10 mouse cellular contexts compared by ENCODE assay signal in the genomic region with DNA sequence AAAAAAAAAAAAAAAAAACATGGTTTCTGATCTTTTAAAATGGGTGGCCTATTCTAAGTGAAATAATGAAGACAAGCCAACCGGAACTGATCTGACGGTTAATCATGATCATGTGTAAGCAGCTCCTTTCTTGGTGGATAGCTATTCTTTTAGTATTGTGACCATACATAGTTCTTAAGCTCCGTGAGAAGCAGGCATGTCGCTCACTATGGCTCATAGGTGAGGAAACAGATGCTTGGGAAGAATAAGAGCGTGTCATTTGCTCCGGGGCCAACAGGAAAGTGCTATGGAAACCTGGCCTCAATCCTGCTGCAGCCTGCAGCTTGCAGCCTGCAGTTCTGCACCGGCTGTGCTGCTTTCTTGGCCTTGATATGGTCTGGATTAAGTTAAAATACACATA. TPM values are rescaled to one million over a fixed set of nuclear protein-coding genes. Genes with fewer than 3 reads are reported as not detected.
DNase-seq lines count a peak whose midpoint lies in the region; ATAC-seq and TF ChIP-seq lines count a peak whose summit lies in the region.
"Had no signal": no experiment of that assay in that cellular context is flagged by ENCODE, and none has a peak within 500 bp of the region (broad histone marks: within the 10 kb centered on the region; RNA-seq: fewer than 3 reads in every experiment).

No protein-coding gene starts in this region.

- no peaks in the 10 kb centered on the region for H3K27me3 ChIP-seq in intestine, embryonic 15.5 days (replicated peaks)
- no peaks in the 10 kb centered on the region for H3K27me3 ChIP-seq in intestine, postnatal 0 days (replicated peaks; ENCODE audit: control insufficient read depth, insufficient read depth, low read length)
- H3K27me3 ChIP-seq in MEL (ENCODE audit: control insufficient read depth in 1 of 2, insufficient read depth in 2 of 2, low read length in 2 of 2): no peaks in the 10 kb centered on the region
- no peaks in the 10 kb centered on the region for H3K27me3 ChIP-seq in forebrain, embryonic 12.5 days
- H3K27me3 ChIP-seq: Patski had no signal

- DNase-seq in CD4-positive, CD25-positive, alpha-beta regulatory T cell, adult 2 months (ENCODE audit: low read depth, low spot score): peak; percentile 46
- peak; percentile 16 for DNase-seq in MEL (ENCODE audit: low read depth, low spot score)
- DNase-seq in spleen, postnatal 4 days (ENCODE audit: low spot score in 2 of 2): no peak
- DNase-seq in kidney, postnatal 36 days: no peak
- DNase-seq: kidney, adult 11 months had no signal

- H3K9ac ChIP-seq in intestine, embryonic 15.5 days: no peak overlapping the region
- H3K9ac ChIP-seq in intestine, postnatal 0 days (ENCODE audit: low read depth, low read length): no peak overlapping the region
- no peak overlapping the region for H3K9ac ChIP-seq in MEL (ENCODE audit: control insufficient read depth, low read depth, low read length, poor library complexity, severe bottlenecking)
- no peak overlapping the region for H3K9ac ChIP-seq in forebrain, embryonic 12.5 days

- peaks cover 74% of the 10 kb centered on the region for H3K79me2 ChIP-seq in MEL (ENCODE audit: control insufficient read depth, insufficient read depth, low read length, poor library complexity)

- no peak for TF ChIP-seq CTCF in intestine, postnatal 0 days (IDR thresholded peaks at IDR 0.05; ENCODE audit: low read depth)
- TF ChIP-seq CTCF in MEL (IDR thresholded peaks at IDR 0.05 in 2 of 3, conservative IDR thresholded peaks at IDR 0.05 in 1 of 3; ENCODE audit: control insufficient read depth in 1 of 3, insufficient read depth in 1 of 3, low read depth in 2 of 3, low read length in 3 of 3, poor library complexity in 1 of 3, severe bottlenecking in 1 of 3): no peak

- H3K27ac ChIP-seq in intestine, embryonic 15.5 days: no peak overlapping the region
- H3K27ac ChIP-seq in intestine, postnatal 0 days (ENCODE audit: low read depth, low read length): no peak overlapping the region
- no peak overlapping the region for H3K27ac ChIP-seq in MEL (ENCODE audit: control insufficient read depth, low read depth, low read length)
- H3K27ac ChIP-seq in forebrain, embryonic 12.5 days: 0 out of 2 replicates have a peak overlapping the region, but pooled peaks have one; percentile 19

- no peak for TF ChIP-seq POLR2A in MEL (IDR thresholded peaks at IDR 0.05; ENCODE audit: control insufficient read depth in 1 of 2, insufficient read depth in 1 of 2, low read depth in 1 of 2, low read length in 2 of 2, poor library complexity in 1 of 2)

- H3K4me1 ChIP-seq in intestine, embryonic 15.5 days (replicated peaks): peaks cover 15% of the 10 kb centered on the region
- 0 out of 2 replicates have a peak, but pooled peaks cover 7% of the 10 kb centered on the region for H3K4me1 ChIP-seq in intestine, postnatal 0 days (replicated peaks; ENCODE audit: control insufficient read depth, insufficient read depth, low read length)
- peaks cover 17 to 39% of the 10 kb centered on the region in 2 experiments for H3K4me1 ChIP-seq in MEL (ENCODE audit: control insufficient read depth in 1 of 2, insufficient read depth in 2 of 2, low read length in 2 of 2)
- peaks cover 17% of the 10 kb centered on the region for H3K4me1 ChIP-seq in forebrain, embryonic 12.5 days

- no peak overlapping the region for H3K4me3 ChIP-seq in intestine, embryonic 15.5 days (replicated peaks)
- no peak overlapping the region for H3K4me3 ChIP-seq in intestine, postnatal 0 days (ENCODE audit: low read depth, low read length)
- H3K4me3 ChIP-seq in MEL (ENCODE audit: control insufficient read depth in 1 of 2, insufficient read depth in 1 of 2, low read depth in 2 of 2, low read length in 2 of 2): no peak overlapping the region
- H3K4me3 ChIP-seq in forebrain, embryonic 12.5 days (replicated peaks): no peak overlapping the region

- H3K4me2 ChIP-seq in intestine, embryonic 15.5 days (replicated peaks): no peak overlapping the region
- H3K4me2 ChIP-seq in intestine, postnatal 0 days (replicated peaks; ENCODE audit: low read depth): no peak overlapping the region
- no peak overlapping the region; the same call in 1 of the 2 replicates for H3K4me2 ChIP-seq in forebrain, embryonic 12.5 days

- ATAC-seq in intestine, embryonic 15.5 days: 0 out of 2 replicates have a peak, but pooled peaks have one; percentile 24
- no peak for ATAC-seq in intestine, postnatal 0 days
- peak; percentile 77; the same call in 1 of the 2 replicates for ATAC-seq in forebrain, embryonic 12.5 days (ENCODE audit: low FRiP score)
- no peak for ATAC-seq in megakaryocyte progenitor cell, adult 5-6 weeks (replicated peaks; ENCODE audit: poor library complexity)
- ATAC-seq: Patski had no signal

- 63% methylated on average over 7 of the region's 7 CpGs for WGBS in intestine, embryonic 15.5 days
- 58% methylated on average over 7 of the region's 7 CpGs for WGBS in intestine, postnatal 0 days
- 8% methylated on average over 7 of the region's 7 CpGs for WGBS in forebrain, embryonic 12.5 days

- no peak for TF ChIP-seq EP300 in MEL (IDR thresholded peaks at IDR 0.05; ENCODE audit: low read depth in 1 of 2, low read length in 2 of 2)

- no peak for TF ChIP-seq RAD21 in MEL (IDR thresholded peaks at IDR 0.05; ENCODE audit: low read depth, low read length)

- H3K9me3 ChIP-seq in intestine, embryonic 15.5 days: no peaks in the 10 kb centered on the region
- no peaks in the 10 kb centered on the region for H3K9me3 ChIP-seq in intestine, postnatal 0 days (ENCODE audit: control insufficient read depth)
- H3K9me3 ChIP-seq in MEL (replicated peaks; ENCODE audit: insufficient read depth, low read length): no peaks in the 10 kb centered on the region
- H3K9me3 ChIP-seq in forebrain, embryonic 12.5 days: no peaks in the 10 kb centered on the region

- H3K36me3 ChIP-seq in intestine, embryonic 15.5 days: no peaks in the 10 kb centered on the region
- no peaks in the 10 kb centered on the region for H3K36me3 ChIP-seq in intestine, postnatal 0 days (ENCODE audit: control insufficient read depth, insufficient read depth)
- peaks cover 45 to 64% of the 10 kb centered on the region in 2 experiments for H3K36me3 ChIP-seq in MEL (ENCODE audit: control insufficient read depth in 1 of 2, insufficient read depth in 2 of 2, low read length in 2 of 2)
- no peaks in the 10 kb centered on the region for H3K36me3 ChIP-seq in forebrain, embryonic 12.5 days (replicated peaks)

TF ChIP-seq in MEL, 35 proteins besides CTCF, POLR2A, EP300 and RAD21:
- TF ChIP-seq HCFC1 (IDR thresholded peaks at IDR 0.05; ENCODE audit: low read depth, low read length): no peak
- peak; percentile 58 for TF ChIP-seq ZNF384 (IDR thresholded peaks at IDR 0.05; ENCODE audit: low read depth, low read length)
TF ChIP-seq in MEL: peak in this region for 1.

RNA-seq across cellular contexts. Expression of a gene that starts 40.7 kb away (rescaled TPM):
- 107 and 119 TPM in 2 replicates for polyA plus RNA-seq in intestine, embryonic 15.5 days (2015; fragmentation: Nextera tagmentation; extraction: Ambion mirVana)
- polyA plus RNA-seq in intestine, postnatal 0 days (2015; fragmentation: Nextera tagmentation; extraction: Ambion mirVana): 54.6 and 55.5 TPM in 2 replicates
- total RNA-seq in MEL (2012; rRNA removed): 323 and 341 TPM in 2 replicates
- 100 to 1,000 TPM; 250 to 371 TPM for polyA plus RNA-seq in MEL (2012; ENCODE audit: insufficient read depth in 1 of 2, insufficient read length in 2 of 2, low read depth in 1 of 2, low replicate concordance in 2 of 2, missing spikeins in 1 of 2)
- polyA plus RNA-seq in forebrain, embryonic 12.5 days (2016; fragmentation: Nextera tagmentation; extraction: Ambion mirVana): 37.3 and 39.9 TPM in 2 replicates
- total RNA-seq in megakaryocyte progenitor cell, adult 5-6 weeks (2015): 542 and 611 TPM in 2 replicates
- 545 and 581 TPM in 2 replicates for total RNA-seq in megakaryocyte progenitor cell, adult 5-6 weeks (2017)

Comparison
In these comparisons a context has a peak if more than half of its experiments do, and no peak if none do; other contexts are left out.
1. ATAC-seq: peak in intestine, embryonic 15.5 days (single experiment) and forebrain, embryonic 12.5 days (single experiment); none in intestine, postnatal 0 days (single experiment) and megakaryocyte progenitor cell, adult 5-6 weeks (single experiment).
2. DNase-seq: peak in CD4-positive, CD25-positive, alpha-beta regulatory T cell, adult 2 months (single experiment) and MEL (single experiment); none in spleen, postnatal 4 days (0 of 2) and kidney, postnatal 36 days (0 of 2).